Mouse (Mus musculus): ENCODE results near the gene Timp2. TPM values are rescaled to one million over a fixed set of nuclear protein-coding genes. Genes with fewer than 3 reads are reported as not detected.
"Not testable (repeated sequence)": the region's sequence is repeated elsewhere in the genome, so short reads cannot be mapped to it uniquely, and the experiment has no call there.

The Timp2 gene
- 23.0 TPM in 2 replicates for total RNA-seq (2017)

DNA sequence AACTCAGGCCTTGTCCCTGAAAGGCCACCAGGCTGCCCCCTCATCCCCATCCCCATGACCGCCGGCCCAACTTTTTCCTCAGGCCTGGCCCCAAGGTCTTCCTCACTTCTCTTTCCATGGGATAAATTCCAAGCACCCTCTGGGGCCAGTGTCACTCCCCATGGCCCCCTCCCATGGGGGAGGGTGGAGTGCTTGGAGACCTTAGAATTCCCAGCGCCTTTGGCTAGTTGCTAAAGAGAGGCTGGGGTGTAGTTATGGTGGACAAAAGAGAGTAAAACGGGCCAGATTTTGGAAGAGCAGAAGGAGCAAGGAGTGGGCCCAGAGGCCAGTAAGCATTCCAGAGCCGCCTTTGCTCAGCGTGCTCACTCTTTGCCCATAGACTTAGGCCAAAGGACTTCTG, at the start of gene Timp2:
Gene Timp2, minus strand, starts transcription at position 101 of the 400 bp plus-strand sequence.
- no peak for ATAC-seq (replicated peaks in 1 of 2; ENCODE audit: insufficient read depth in 1 of 2, low FRiP score in 2 of 2, low TSS enrichment in 1 of 2, low read depth in 1 of 2, poor library complexity in 2 of 2, severe bottlenecking in 2 of 2)

DNA sequence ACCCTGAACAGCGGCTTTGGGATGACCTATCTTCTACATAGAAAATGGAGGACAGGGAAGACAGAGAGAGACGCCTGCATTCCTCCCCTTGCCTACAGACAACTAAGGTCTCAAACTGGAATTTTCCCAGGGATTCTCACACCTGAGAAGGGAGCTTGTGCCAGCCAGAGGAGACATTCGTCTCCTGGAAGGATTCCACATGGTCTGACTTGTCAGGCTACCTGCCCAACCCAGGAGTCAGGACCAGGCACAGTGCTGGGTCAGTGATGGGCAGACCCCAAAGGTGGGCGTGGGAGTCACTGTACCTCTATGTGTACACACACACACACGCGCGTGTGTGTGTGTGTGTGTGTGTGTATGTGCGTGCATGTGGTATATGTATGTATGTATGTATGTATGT, 49.8 kb upstream of the Timp2 start:
- no peak for ATAC-seq (replicated peaks in 1 of 2; ENCODE audit: insufficient read depth in 1 of 2, low FRiP score in 2 of 2, low TSS enrichment in 1 of 2, low read depth in 1 of 2, poor library complexity in 2 of 2, severe bottlenecking in 2 of 2)

- no peak for ATAC-seq (replicated peaks in 1 of 2; ENCODE audit: insufficient read depth in 1 of 2, low FRiP score in 2 of 2, low TSS enrichment in 1 of 2, low read depth in 1 of 2, poor library complexity in 2 of 2, severe bottlenecking in 2 of 2)
Observed at GRCm38 (mm10) chr11:118403951-118404899, 48.7 kb upstream of the Timp2 start.

- no peak for ATAC-seq (replicated peaks in 1 of 2; ENCODE audit: insufficient read depth in 1 of 2, low FRiP score in 2 of 2, low TSS enrichment in 1 of 2, low read depth in 1 of 2, poor library complexity in 2 of 2, severe bottlenecking in 2 of 2)
Observed at GRCm38 (mm10) chr11:118403183-118403582, 47.6 kb upstream of the Timp2 start.

GRCm38 (mm10) chr11:118401760-118402280, 46.3 kb upstream of the Timp2 start, which contains the start of gene Lgals3bp:
Gene Lgals3bp, minus strand, starts transcription at chr11:118402092.
- peak; percentile 78 to 79 for ATAC-seq (replicated peaks in 1 of 2; ENCODE audit: insufficient read depth in 1 of 2, low FRiP score in 2 of 2, low TSS enrichment in 1 of 2, low read depth in 1 of 2, poor library complexity in 2 of 2, severe bottlenecking in 2 of 2)

DNA sequence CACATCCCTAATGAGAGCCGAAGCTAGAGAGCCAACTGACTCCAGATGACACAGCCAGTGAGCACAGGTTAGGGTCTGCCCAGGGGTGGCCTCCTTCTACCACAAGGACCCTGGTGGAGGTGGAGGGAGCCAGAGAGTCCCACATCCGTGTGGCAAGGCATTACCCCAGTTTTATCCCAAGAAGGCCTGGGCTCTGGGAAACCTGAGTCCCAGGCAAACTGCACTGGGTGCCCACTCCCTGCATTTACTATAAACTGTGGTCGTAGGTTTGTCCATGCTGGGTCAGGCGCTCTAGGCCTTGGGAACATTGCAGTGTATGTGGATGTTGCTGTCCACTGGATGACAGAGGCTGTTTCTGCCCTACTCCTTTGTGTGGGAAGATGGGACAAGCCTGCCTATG, 45.7 kb upstream of the Timp2 start:
- no peak for ATAC-seq (replicated peaks in 1 of 2; ENCODE audit: insufficient read depth in 1 of 2, low FRiP score in 2 of 2, low TSS enrichment in 1 of 2, low read depth in 1 of 2, poor library complexity in 2 of 2, severe bottlenecking in 2 of 2)

DNA sequence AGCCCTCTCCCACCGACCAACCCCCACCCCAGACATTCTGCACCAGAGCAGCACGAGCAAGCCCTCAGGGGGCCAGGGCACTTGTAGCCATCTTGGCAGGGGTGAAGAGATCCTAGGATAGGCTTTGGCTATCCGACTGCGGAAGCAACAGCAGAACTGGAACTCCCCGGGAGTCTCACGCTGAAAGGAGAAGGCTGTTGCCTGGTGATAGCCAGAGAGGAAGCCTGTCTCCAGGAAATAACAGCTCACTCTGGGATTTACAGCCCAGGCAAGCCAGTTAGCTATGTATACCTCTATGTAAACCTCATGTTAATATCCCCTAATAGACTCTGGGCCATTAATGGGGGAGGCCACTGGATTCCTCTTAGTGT, 45.0 kb upstream of the Timp2 start:
- ATAC-seq (replicated peaks in 1 of 2; ENCODE audit: insufficient read depth in 1 of 2, low FRiP score in 2 of 2, low TSS enrichment in 1 of 2, low read depth in 1 of 2, poor library complexity in 2 of 2, severe bottlenecking in 2 of 2), result 0 out of 4 replicates have a peak, but pooled peaks of 1 of the 2 experiments have one; percentile 24

DNA sequence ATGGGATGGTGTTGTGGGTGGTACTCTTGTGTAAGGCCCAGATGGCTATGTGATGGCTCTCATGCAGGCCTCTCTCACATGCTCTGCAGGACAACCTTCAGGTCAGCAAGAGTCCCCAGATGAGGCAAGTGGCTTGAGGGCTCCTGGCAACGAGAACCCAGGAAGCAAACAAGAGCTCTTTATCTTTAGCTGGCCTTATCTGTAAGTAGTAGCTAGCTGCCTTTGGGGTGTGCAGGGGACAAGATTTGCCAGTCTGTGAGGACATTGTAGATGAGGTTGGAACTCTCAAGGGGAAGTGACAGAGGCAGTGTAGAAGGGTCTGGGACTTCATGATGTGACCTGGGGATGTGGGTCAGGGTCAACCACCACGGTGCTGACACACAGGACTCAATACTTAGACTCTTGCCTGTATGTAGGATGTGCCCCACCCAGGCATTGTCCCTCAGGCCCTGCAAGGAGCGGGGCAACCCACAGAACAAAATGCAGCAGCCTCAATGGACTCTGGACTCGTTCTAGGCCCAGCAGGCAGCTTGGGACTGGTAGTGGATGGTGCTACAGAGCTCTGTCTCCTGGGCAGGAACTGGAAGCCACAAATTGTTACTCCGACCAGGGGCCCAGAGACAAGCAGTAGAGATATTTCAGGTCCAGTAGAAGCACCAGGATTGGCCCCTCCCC, 44.5 kb upstream of the Timp2 start:
- ATAC-seq (replicated peaks in 1 of 2; ENCODE audit: insufficient read depth in 1 of 2, low FRiP score in 2 of 2, low TSS enrichment in 1 of 2, low read depth in 1 of 2, poor library complexity in 2 of 2, severe bottlenecking in 2 of 2), result no peak

DNA sequence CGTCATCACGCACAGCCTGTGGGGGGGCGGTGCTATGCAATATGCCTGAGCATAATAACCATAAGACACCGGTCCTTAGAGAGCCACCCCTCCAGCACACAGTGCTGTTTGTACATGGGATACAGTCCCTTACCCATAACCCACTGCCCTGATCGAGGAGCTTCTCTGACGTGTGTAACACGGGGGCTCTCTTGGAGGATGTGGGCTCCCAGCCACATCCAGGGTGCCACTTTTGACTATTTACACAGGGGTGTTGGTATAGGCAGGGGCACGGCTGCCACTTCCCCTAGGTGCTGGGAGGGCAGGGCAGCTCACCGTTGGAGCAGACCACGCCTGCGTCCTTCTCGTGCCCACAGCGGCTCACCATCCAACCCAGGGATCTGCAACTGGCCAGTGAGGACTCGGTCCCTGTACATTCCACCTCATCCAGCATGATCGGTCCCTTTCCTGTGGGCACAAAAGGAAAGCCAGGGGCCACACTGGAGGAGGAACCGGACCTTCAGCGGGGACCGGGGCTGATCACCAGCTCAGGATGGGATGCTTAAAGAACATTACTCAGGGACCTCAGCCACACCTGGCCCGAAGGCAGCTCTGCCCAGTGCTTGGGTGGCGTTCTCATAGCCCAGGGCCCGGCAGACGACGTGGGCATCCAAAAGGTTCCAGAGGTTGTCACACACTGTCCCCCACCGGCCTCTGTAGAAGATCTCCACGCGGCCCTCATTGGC, 42.4 kb upstream of the Timp2 start:
- no peak for ATAC-seq (replicated peaks in 1 of 2; ENCODE audit: insufficient read depth in 1 of 2, low FRiP score in 2 of 2, low TSS enrichment in 1 of 2, low read depth in 1 of 2, poor library complexity in 2 of 2, severe bottlenecking in 2 of 2)

- no peak for ATAC-seq (replicated peaks in 1 of 2; ENCODE audit: insufficient read depth in 1 of 2, low FRiP score in 2 of 2, low TSS enrichment in 1 of 2, low read depth in 1 of 2, poor library complexity in 2 of 2, severe bottlenecking in 2 of 2)
Observed at GRCm38 (mm10) chr11:118394538-118394937, 39.0 kb upstream of the Timp2 start.

- no peak for ATAC-seq (replicated peaks in 1 of 2; ENCODE audit: insufficient read depth in 1 of 2, low FRiP score in 2 of 2, low TSS enrichment in 1 of 2, low read depth in 1 of 2, poor library complexity in 2 of 2, severe bottlenecking in 2 of 2)
Observed at GRCm38 (mm10) chr11:118393991-118394390, 38.5 kb upstream of the Timp2 start.

GRCm38 (mm10) chr11:118387816-118388215, 32.3 kb upstream of the Timp2 start:
- ATAC-seq (replicated peaks in 1 of 2; ENCODE audit: insufficient read depth in 1 of 2, low FRiP score in 2 of 2, low TSS enrichment in 1 of 2, low read depth in 1 of 2, poor library complexity in 2 of 2, severe bottlenecking in 2 of 2), result not testable (repeated sequence)

GRCm38 (mm10) chr11:118379251-118380009, 23.9 kb upstream of the Timp2 start:
- peak; percentile 94 to 95 for ATAC-seq (replicated peaks in 1 of 2; ENCODE audit: insufficient read depth in 1 of 2, low FRiP score in 2 of 2, low TSS enrichment in 1 of 2, low read depth in 1 of 2, poor library complexity in 2 of 2, severe bottlenecking in 2 of 2)

DNA sequence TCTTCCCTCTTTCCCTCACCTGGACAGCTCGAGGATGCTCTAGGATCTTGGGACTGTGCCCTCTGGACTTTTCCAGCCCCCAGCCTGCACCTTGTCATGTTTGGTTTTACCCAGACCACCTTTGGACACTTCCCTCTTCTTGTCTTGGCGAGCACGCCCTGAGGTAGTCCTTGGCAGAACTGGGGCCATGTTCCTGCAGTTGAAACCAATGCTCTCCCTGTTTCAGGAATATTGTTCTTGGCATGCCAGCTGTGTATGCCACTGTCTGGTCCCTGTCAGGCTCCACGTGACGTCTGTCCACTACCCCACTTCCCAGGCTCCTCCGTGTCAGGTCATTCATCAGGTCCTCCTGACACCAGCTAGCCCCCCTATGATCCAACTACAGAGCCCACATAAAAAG, 23.1 kb upstream of the Timp2 start:
- ATAC-seq (replicated peaks in 1 of 2; ENCODE audit: insufficient read depth in 1 of 2, low FRiP score in 2 of 2, low TSS enrichment in 1 of 2, low read depth in 1 of 2, poor library complexity in 2 of 2, severe bottlenecking in 2 of 2), result no peak

- not testable (repeated sequence) for ATAC-seq (replicated peaks in 1 of 2; ENCODE audit: insufficient read depth in 1 of 2, low FRiP score in 2 of 2, low TSS enrichment in 1 of 2, low read depth in 1 of 2, poor library complexity in 2 of 2, severe bottlenecking in 2 of 2)
Observed at GRCm38 (mm10) chr11:118376323-118376722, 20.8 kb upstream of the Timp2 start.

DNA sequence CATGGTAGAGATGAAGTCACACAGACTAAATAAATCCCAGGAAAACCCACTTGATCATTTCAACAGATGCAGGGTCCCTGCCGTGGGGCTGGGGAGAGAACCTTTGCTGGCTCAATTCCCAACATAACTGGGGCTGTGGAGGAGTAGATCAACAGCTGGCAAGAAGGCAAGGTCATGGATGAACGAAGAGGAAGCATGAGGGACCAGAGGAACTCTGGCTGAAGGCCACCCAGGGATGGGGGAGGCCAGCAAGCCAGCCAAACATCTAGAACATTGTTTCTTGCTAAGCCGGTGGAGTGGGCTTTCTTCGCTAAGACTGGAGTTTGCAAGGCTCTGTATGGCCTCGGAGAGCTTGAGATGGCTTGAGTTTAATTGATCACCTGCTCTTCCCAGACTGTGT, 20.3 kb upstream of the Timp2 start:
- ATAC-seq (replicated peaks in 1 of 2; ENCODE audit: insufficient read depth in 1 of 2, low FRiP score in 2 of 2, low TSS enrichment in 1 of 2, low read depth in 1 of 2, poor library complexity in 2 of 2, severe bottlenecking in 2 of 2), result no peak

GRCm38 (mm10) chr11:118375461-118375860, 19.9 kb upstream of the Timp2 start:
- ATAC-seq (replicated peaks in 1 of 2; ENCODE audit: insufficient read depth in 1 of 2, low FRiP score in 2 of 2, low TSS enrichment in 1 of 2, low read depth in 1 of 2, poor library complexity in 2 of 2, severe bottlenecking in 2 of 2), result no peak

Data from hematopoietic stem cell, adult 5-6 weeks (primary cell).